Mouse (Mus musculus) adrenal gland, adult 18-20 months (tissue): Measurements from ENCODE around the gene Sgk1. TPM values are rescaled to one million over a fixed set of nuclear protein-coding genes. Genes with fewer than 3 reads are reported as not detected.
"Not testable (repeated sequence)": the region's sequence is repeated elsewhere in the genome, so short reads cannot be mapped to it uniquely, and the experiment has no call there.

Experiments
- DNase-seq, 2 experiments: peaks; one replicate each; pipeline ENCODE4 v3.0.0; 2021 to 2022; ENCODE audit warnings: low spot score in 2 of 2
- total RNA-seq, 2 experiments: library from RNA; stranded (reverse); gene quantifications; 1 replicate in 1 of 2; 2 replicates in 1 of 2; pipeline ENCODE4 v1.2.3; 2021

Gene Sgk1
- total RNA-seq, 2 experiments from 2014 or later, result 151 to 162 TPM

- DNase-seq, result no peak
Measured at GRCm38 (mm10) chr10:21858437-21858974, 23.5 kb upstream of the Sgk1 start.

- no peak for DNase-seq
Measured at GRCm38 (mm10) chr10:21866504-21866903, 15.5 kb upstream of the Sgk1 start.

- DNase-seq, result no peak
Measured at GRCm38 (mm10) chr10:21868221-21868620, 13.8 kb upstream of the Sgk1 start.

- DNase-seq, result no peak
Measured at GRCm38 (mm10) chr10:21868623-21869022, 13.4 kb upstream of the Sgk1 start.

GRCm38 (mm10) chr10:21881837-21882183, 174 bp upstream of the Sgk1 start:
- no peak for DNase-seq

- DNase-seq, result no peak
Measured at GRCm38 (mm10) chr10:21883587-21883986, 1.6 kb downstream of the Sgk1 start.

GRCm38 (mm10) chr10:21884534-21884933, 2.5 kb downstream of the Sgk1 start:
- no peak for DNase-seq

- DNase-seq, result no peak
Measured at GRCm38 (mm10) chr10:21889141-21889765, 7.3 kb downstream of the Sgk1 start.

- no peak for DNase-seq
Measured at GRCm38 (mm10) chr10:21890293-21890692, 8.3 kb downstream of the Sgk1 start.

GRCm38 (mm10) chr10:21891442-21891841, 9.5 kb downstream of the Sgk1 start:
- DNase-seq, result no peak

- no peak for DNase-seq
Measured at GRCm38 (mm10) chr10:21892104-21892503, 10.1 kb downstream of the Sgk1 start.

GRCm38 (mm10) chr10:21898417-21898816, 16.4 kb downstream of the Sgk1 start:
- no peak for DNase-seq

GRCm38 (mm10) chr10:21898851-21899250, 16.9 kb downstream of the Sgk1 start:
- DNase-seq, result not testable (repeated sequence)

- no peak for DNase-seq
Measured at GRCm38 (mm10) chr10:21899397-21899796, 17.4 kb downstream of the Sgk1 start.

GRCm38 (mm10) chr10:21902152-21903140, 20.5 kb downstream of the Sgk1 start:
- no peak for DNase-seq

GRCm38 (mm10) chr10:21904151-21904550, 22.2 kb downstream of the Sgk1 start:
- DNase-seq, result no peak

GRCm38 (mm10) chr10:21905616-21906015, 23.6 kb downstream of the Sgk1 start:
- DNase-seq, result no peak

GRCm38 (mm10) chr10:21906894-21907446, 25.0 kb downstream of the Sgk1 start:
- no peak for DNase-seq

GRCm38 (mm10) chr10:21907784-21908183, 25.8 kb downstream of the Sgk1 start:
- DNase-seq, result no peak

GRCm38 (mm10) chr10:21908686-21909085, 26.7 kb downstream of the Sgk1 start:
- DNase-seq, result no peak

GRCm38 (mm10) chr10:21910334-21910733, 28.4 kb downstream of the Sgk1 start:
- DNase-seq, result no peak
